Mouse (Mus musculus): ENCODE results near the gene Pdlim5. TPM values are rescaled to one million over a fixed set of nuclear protein-coding genes. Genes with fewer than 3 reads are reported as not detected.
"Not testable (repeated sequence)": the region's sequence is repeated elsewhere in the genome, so short reads cannot be mapped to it uniquely, and the experiment has no call there.

The Pdlim5 gene
- polyA plus RNA-seq, 1 experiment, result 14.3 TPM

GRCm38 (mm10) chr3:142212186-142212585 lies 183.3 kb downstream of the Pdlim5 start:
- no peak for TF ChIP-seq CTCF (IDR thresholded peaks at IDR 0.05; ENCODE audit: borderline replicate concordance, extremely low read depth, insufficient read depth, insufficient read length)
- no peak for TF ChIP-seq POLR2A (IDR thresholded peaks at IDR 0.05; ENCODE audit: borderline replicate concordance, extremely low read depth, insufficient read depth, insufficient read length, poor library complexity, severe bottlenecking)

GRCm38 (mm10) chr3:142209981-142210380 lies 185.5 kb downstream of the Pdlim5 start:
- no peak for TF ChIP-seq CTCF (IDR thresholded peaks at IDR 0.05; ENCODE audit: borderline replicate concordance, extremely low read depth, insufficient read depth, insufficient read length)
- TF ChIP-seq POLR2A (IDR thresholded peaks at IDR 0.05; ENCODE audit: borderline replicate concordance, extremely low read depth, insufficient read depth, insufficient read length, poor library complexity, severe bottlenecking), result no peak
- DNase-seq (ENCODE audit: low read depth), result no peak

More at GRCm38 (mm10) chr3:142212186-142212585, 183.3 kb downstream of the Pdlim5 start:
- DNase-seq (ENCODE audit: low read depth), result no peak

GRCm38 (mm10) chr3:142209057-142209456 lies 186.4 kb downstream of the Pdlim5 start:
- no peak for TF ChIP-seq CTCF (IDR thresholded peaks at IDR 0.05; ENCODE audit: borderline replicate concordance, extremely low read depth, insufficient read depth, insufficient read length)
- TF ChIP-seq POLR2A (IDR thresholded peaks at IDR 0.05; ENCODE audit: borderline replicate concordance, extremely low read depth, insufficient read depth, insufficient read length, poor library complexity, severe bottlenecking), result no peak
- DNase-seq (ENCODE audit: low read depth), result peak; percentile 81

GRCm38 (mm10) chr3:142207488-142207887 lies 188.0 kb downstream of the Pdlim5 start:
- no peak for DNase-seq (ENCODE audit: low read depth)
- no peak for TF ChIP-seq POLR2A (IDR thresholded peaks at IDR 0.05; ENCODE audit: borderline replicate concordance, extremely low read depth, insufficient read depth, insufficient read length, poor library complexity, severe bottlenecking)
- TF ChIP-seq CTCF (IDR thresholded peaks at IDR 0.05; ENCODE audit: borderline replicate concordance, extremely low read depth, insufficient read depth, insufficient read length), result no peak

- no peak for DNase-seq (ENCODE audit: low read depth)
- TF ChIP-seq POLR2A (IDR thresholded peaks at IDR 0.05; ENCODE audit: borderline replicate concordance, extremely low read depth, insufficient read depth, insufficient read length, poor library complexity, severe bottlenecking) (no peak), CTCF (IDR thresholded peaks at IDR 0.05; ENCODE audit: borderline replicate concordance, extremely low read depth, insufficient read depth, insufficient read length) (no peak)
Measured at GRCm38 (mm10) chr3:142206316-142206715, 189.2 kb downstream of the Pdlim5 start.

- TF ChIP-seq POLR2A (IDR thresholded peaks at IDR 0.05; ENCODE audit: borderline replicate concordance, extremely low read depth, insufficient read depth, insufficient read length, poor library complexity, severe bottlenecking), result no peak
- TF ChIP-seq CTCF (IDR thresholded peaks at IDR 0.05; ENCODE audit: borderline replicate concordance, extremely low read depth, insufficient read depth, insufficient read length), result 0 out of 2 replicates have a peak, but pooled peaks have one; percentile 2
- no peak for DNase-seq (ENCODE audit: low read depth)
Measured at GRCm38 (mm10) chr3:142196142-142196541, 199.4 kb downstream of the Pdlim5 start.

GRCm38 (mm10) chr3:142191627-142192026 lies 203.9 kb downstream of the Pdlim5 start:
- not testable (repeated sequence) for DNase-seq (ENCODE audit: low read depth)

Other genes starting within 250 kb of the Pdlim5 start
- 2.5 and 2.9 TPM in 2 replicates for gene Bmpr1b, start 226.3 kb downstream of the Pdlim5 start, polyA plus RNA-seq (2012; rRNA removed)
- gene Gbp5, start 98.3 kb upstream of the Pdlim5 start, polyA plus RNA-seq (2012; rRNA removed), result 0.10 and 0.11 TPM in 2 replicates
- 0.30 and 0.62 TPM in 2 replicates for gene Gbp7, start 134.6 kb upstream of the Pdlim5 start, polyA plus RNA-seq (2012; rRNA removed)
- gene Gbp3, start 164.3 kb upstream of the Pdlim5 start, polyA plus RNA-seq (2012; rRNA removed), result 0.62 and 1.1 TPM in 2 replicates
- not detected in 2 replicates for gene Gbp2b, start 199.2 kb upstream of the Pdlim5 start, polyA plus RNA-seq (2012; rRNA removed)
- 0.25 and 0.75 TPM in 2 replicates for gene Gbp2, start 224.9 kb upstream of the Pdlim5 start, polyA plus RNA-seq (2012; rRNA removed)

Data from brain, embryonic 14.5 days (tissue).